Mouse (Mus musculus): ENCODE data around the gene Gid8. TPM values are rescaled to one million over a fixed set of nuclear protein-coding genes. Genes with fewer than 3 reads are reported as not detected.

Gene Gid8
- polyA plus RNA-seq, 1 experiment from 2014 or later: 38.0 TPM

DNA sequence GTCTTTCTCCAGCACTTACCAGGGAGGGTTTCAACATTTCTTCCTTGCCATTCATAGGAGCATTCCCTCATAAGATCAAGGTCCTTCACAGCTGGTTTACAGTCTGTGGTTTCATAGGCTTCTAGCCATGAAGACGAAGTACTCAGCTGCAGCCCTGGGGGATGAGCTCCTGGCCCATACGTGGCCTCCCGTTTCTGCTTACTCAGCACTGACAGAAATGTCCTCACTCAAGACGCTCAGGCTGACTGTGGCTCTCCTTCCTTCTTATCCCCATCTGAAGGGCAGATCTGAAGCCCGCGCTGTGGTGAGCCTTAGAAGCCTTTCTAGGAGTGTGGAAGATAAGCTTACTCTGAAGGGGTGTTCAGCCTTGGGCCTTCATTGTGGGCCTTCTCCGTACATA, 55.8 kb downstream of the Gid8 start:
- Histone ChIP-seq H3K9ac (ENCODE audit: low read depth, low read length) (no peak overlapping the region), H3K36me3 (ENCODE audit: control insufficient read depth, insufficient read depth) (no peaks in the 10 kb centered on the region), H3K4me1 (replicated peaks; ENCODE audit: control insufficient read depth, insufficient read depth, low read length) (no peaks in the 10 kb centered on the region), H3K4me2 (replicated peaks; ENCODE audit: low read depth) (no peak overlapping the region), H3K27me3 (replicated peaks; ENCODE audit: control insufficient read depth, insufficient read depth, low read length) (no peaks in the 10 kb centered on the region), H3K9me3 (ENCODE audit: control insufficient read depth) (no peaks in the 10 kb centered on the region), H3K27ac (ENCODE audit: low read depth, low read length) (no peak overlapping the region), H3K4me3 (ENCODE audit: low read depth, low read length) (no peak overlapping the region)
- TF ChIP-seq CTCF (IDR thresholded peaks at IDR 0.05; ENCODE audit: low read depth): no peak
- ATAC-seq: no peak
- WGBS: 62% methylated on average over 7 of the region's 7 CpGs

Other genes with a start within 250 kb of the Gid8 start
- gene Ntsr1, start 210.1 kb upstream of the Gid8 start, polyA plus RNA-seq (2015; fragmentation: Nextera tagmentation; extraction: Ambion mirVana): 0.67 and 0.74 TPM in 2 replicates
- gene Mrgbp, start 128.8 kb upstream of the Gid8 start, polyA plus RNA-seq (2015; fragmentation: Nextera tagmentation; extraction: Ambion mirVana): 10.7 and 10.8 TPM in 2 replicates
- 32.5 and 34.4 TPM in 2 replicates for gene Ogfr, start 120.9 kb upstream of the Gid8 start, polyA plus RNA-seq (2015; fragmentation: Nextera tagmentation; extraction: Ambion mirVana)
- gene Col9a3, start 112.3 kb upstream of the Gid8 start, polyA plus RNA-seq (2015; fragmentation: Nextera tagmentation; extraction: Ambion mirVana): 1.1 and 1.3 TPM in 2 replicates
- gene Tcfl5, start 67.4 kb upstream of the Gid8 start, polyA plus RNA-seq (2015; fragmentation: Nextera tagmentation; extraction: Ambion mirVana): 0.07 TPM in 2 replicates
- gene Dido1, start 118 bp upstream of the Gid8 start, polyA plus RNA-seq (2015; fragmentation: Nextera tagmentation; extraction: Ambion mirVana): 7.8 and 9.3 TPM in 2 replicates
- gene Slc17a9, start 15.1 kb downstream of the Gid8 start, polyA plus RNA-seq (2015; fragmentation: Nextera tagmentation; extraction: Ambion mirVana): 2.3 and 3.1 TPM in 2 replicates
- not detected in 2 replicates for gene Bhlhe23, start 66.8 kb downstream of the Gid8 start, polyA plus RNA-seq (2015; fragmentation: Nextera tagmentation; extraction: Ambion mirVana)
- 24.2 and 26.8 TPM in 2 replicates for gene Ythdf1, start 210.8 kb downstream of the Gid8 start, polyA plus RNA-seq (2015; fragmentation: Nextera tagmentation; extraction: Ambion mirVana)
- not detected in 2 replicates for gene Birc7, start 218.9 kb downstream of the Gid8 start, polyA plus RNA-seq (2015; fragmentation: Nextera tagmentation; extraction: Ambion mirVana)
- 22.9 and 25.9 TPM in 2 replicates for gene Nkain4, start 244.6 kb downstream of the Gid8 start, polyA plus RNA-seq (2015; fragmentation: Nextera tagmentation; extraction: Ambion mirVana)